Mouse (Mus musculus) layer of hippocampus, adult 2 months (tissue): ENCODE measurements at regions not wholly inside any gene's neighbourhood (a gene's known extent, or its start where the extent isn't known, plus 50 kb on each side); places are given as distances from the start of the nearest gene placed in this dataset.

Experiments used
- DNase-seq, 2 experiments: peaks; one replicate each; pipeline ENCODE4 v3.0.0; 2022; ENCODE audit warnings: low spot score in 2 of 2
- H3K27ac ChIP-seq: fragments of 200-600 bp; 2 replicates; pipeline ENCODE4 v1.8.1; 2022
- H3K4me3 ChIP-seq: fragments of 200-600 bp; 2 replicates; pipeline ENCODE4 v1.8.1; 2022; ENCODE audit warnings: mild to moderate bottlenecking
- CTCF ChIP-seq: fragments of 200-600 bp; conservative IDR thresholded peaks from 2 replicates; pipeline ENCODE4 v1.8.1; 2022; ENCODE audit warnings: antibody characterized with exemption, mild to moderate bottlenecking, moderate library complexity

GRCm38 (mm10) chr8:10854600-10854999, 153.7 kb downstream of the Irs2 start:
- Histone ChIP-seq H3K27ac (no peak overlapping the region), H3K4me3 (no peak overlapping the region)
- no peak for DNase-seq
- no peak for TF ChIP-seq CTCF

- no peak overlapping the region for H3K27ac ChIP-seq
- no peak for DNase-seq
- no peak overlapping the region for H3K4me3 ChIP-seq
- no peak for TF ChIP-seq CTCF
Measured at GRCm38 (mm10) chr8:10853901-10854300, 154.4 kb downstream of the Irs2 start.

GRCm38 (mm10) chr8:10849916-10850315, 158.3 kb downstream of the Irs2 start:
- H3K27ac ChIP-seq = no peak overlapping the region
- no peak for DNase-seq
- TF ChIP-seq CTCF = no peak
- H3K4me3 ChIP-seq = no peak overlapping the region

- TF ChIP-seq CTCF = no peak
- Histone ChIP-seq H3K4me3 (no peak overlapping the region), H3K27ac (no peak overlapping the region)
- DNase-seq = no peak
Measured at GRCm38 (mm10) chr8:10845607-10846006, 162.7 kb downstream of the Irs2 start.

- no peak for TF ChIP-seq CTCF
- Histone ChIP-seq H3K27ac (no peak overlapping the region), H3K4me3 (no peak overlapping the region)
- DNase-seq = no peak
Measured at GRCm38 (mm10) chr8:10840853-10841531, 167.3 kb downstream of the Irs2 start.

GRCm38 (mm10) chr8:10840044-10840443, 168.2 kb downstream of the Irs2 start:
- TF ChIP-seq CTCF = no peak
- Histone ChIP-seq H3K4me3 (no peak overlapping the region), H3K27ac (no peak overlapping the region)
- no peak for DNase-seq

GRCm38 (mm10) chr8:10835054-10835453, 173.2 kb downstream of the Irs2 start:
- no peak for DNase-seq
- TF ChIP-seq CTCF = no peak
- no peak overlapping the region for H3K27ac ChIP-seq
- no peak overlapping the region for H3K4me3 ChIP-seq

- TF ChIP-seq CTCF = no peak
- no peak overlapping the region for H3K27ac ChIP-seq
- H3K4me3 ChIP-seq = no peak overlapping the region
- DNase-seq = no peak
Measured at GRCm38 (mm10) chr8:10831864-10832263, 176.4 kb downstream of the Irs2 start.

GRCm38 (mm10) chr8:10831277-10831676, 177.0 kb downstream of the Irs2 start:
- H3K4me3 ChIP-seq = no peak overlapping the region
- DNase-seq = no peak
- no peak overlapping the region for H3K27ac ChIP-seq
- no peak for TF ChIP-seq CTCF

- H3K27ac ChIP-seq = no peak overlapping the region
- no peak for TF ChIP-seq CTCF
- DNase-seq = no peak
- no peak overlapping the region for H3K4me3 ChIP-seq
Measured at GRCm38 (mm10) chr8:10830835-10831234, 177.4 kb downstream of the Irs2 start.

- TF ChIP-seq CTCF = no peak
- Histone ChIP-seq H3K4me3 (no peak overlapping the region), H3K27ac (no peak overlapping the region)
- no peak for DNase-seq
Measured at GRCm38 (mm10) chr8:10828580-10828979, 179.7 kb downstream of the Irs2 start.

- TF ChIP-seq CTCF = peak; percentile 62
- Histone ChIP-seq H3K27ac (no peak overlapping the region), H3K4me3 (no peak overlapping the region)
- no peak for DNase-seq
Measured at GRCm38 (mm10) chr8:10827560-10827959, 180.7 kb downstream of the Irs2 start.

GRCm38 (mm10) chr8:10825981-10826380, 182.3 kb downstream of the Irs2 start:
- no peak for TF ChIP-seq CTCF
- Histone ChIP-seq H3K4me3 (no peak overlapping the region), H3K27ac (peak overlapping the region; percentile 71)
- no peak for DNase-seq

GRCm38 (mm10) chr8:10825192-10825926, 182.9 kb downstream of the Irs2 start:
- DNase-seq = peak in 1 of 2 experiments; percentile 21
- TF ChIP-seq CTCF = no peak
- Histone ChIP-seq H3K27ac (peak overlapping the region; percentile 71), H3K4me3 (no peak overlapping the region)
